Comparison of ENCODE assay signal across 29 mouse cellular contexts in genomic region chr7:139285295-139285943, GRCm38 (mm10). TPM values are rescaled to one million over a fixed set of nuclear protein-coding genes. Genes with fewer than 3 reads are reported as not detected.
A peak's percentile ranks its signal among the peaks of the same experiment; 100 is the strongest.
DNase-seq lines count a peak whose midpoint lies in the region; ATAC-seq and TF ChIP-seq lines count a peak whose summit lies in the region.
"Had no signal": no experiment of that assay in that cellular context is flagged by ENCODE, and none has a peak within 500 bp of the region (broad histone marks: within the 10 kb centered on the region; RNA-seq: fewer than 3 reads in every experiment).

No protein-coding gene starts in this region.

- 80% methylated on average over 16 of the region's 16 CpGs for WGBS in forebrain, embryonic 15.5 days

- no peaks in the 10 kb centered on the region for H3K27me3 ChIP-seq in forebrain, embryonic 15.5 days
- H3K27me3 ChIP-seq: forebrain, embryonic 13.5 days; heart, embryonic 13.5 days; hindbrain, embryonic 15.5 days; limb, embryonic 13.5 days; liver, embryonic 12.5 days; midbrain, embryonic 13.5 days; neural tube, embryonic 13.5 days had no signal

- peak overlapping the region; percentile 68; the same call in 1 of the 2 replicates for H3K27ac ChIP-seq in layer of hippocampus, adult 2 months
- no peak overlapping the region for H3K27ac ChIP-seq in forebrain, embryonic 15.5 days (replicated peaks)
- H3K27ac ChIP-seq: forebrain, embryonic 13.5 days; heart, embryonic 13.5 days; hindbrain, embryonic 10.5 days; hindbrain, embryonic 15.5 days; limb, embryonic 13.5 days; liver, embryonic 12.5 days; macrophage; midbrain, embryonic 13.5 days; neural tube, embryonic 13.5 days had no signal

- no peak for TF ChIP-seq CTCF in layer of hippocampus, adult 2 months (conservative IDR thresholded peaks at IDR 0.05)

- peak; percentile 34 to 68 for DNase-seq in layer of hippocampus, adult 2 months (ENCODE audit: low spot score in 2 of 2)
- DNase-seq in layer of hippocampus, postnatal 25 days (ENCODE audit: extremely low spot score in 1 of 2, low spot score in 1 of 2), result no peak
- peak; percentile 58 for DNase-seq in 3134 (ENCODE audit: extremely low read depth, insufficient read length, low spot score)
- peak; percentile 28 for DNase-seq in NIH3T3 (ENCODE audit: low read depth)
- no peak for DNase-seq in thymus, postnatal 4 days
- DNase-seq: adrenal gland, postnatal 36 days; B cell, adult 2 months; cerebellum, adult 11 months; cerebellum, adult 9-10 months; cerebellum, postnatal 36 days; heart, postnatal 14 days; kidney, adult 11 months; kidney, postnatal 25 days; liver, postnatal 0 days; right cerebral cortex, postnatal 14 days; thymus, adult 18-20 months; thymus, postnatal 25 days had no signal

- H3K36me3 ChIP-seq in forebrain, embryonic 15.5 days, result no peaks in the 10 kb centered on the region
- H3K36me3 ChIP-seq: heart, embryonic 13.5 days; hindbrain, embryonic 10.5 days; hindbrain, embryonic 15.5 days; limb, embryonic 13.5 days; liver, embryonic 12.5 days; midbrain, embryonic 13.5 days; neural tube, embryonic 13.5 days had no signal

- no peaks in the 10 kb centered on the region for H3K9me3 ChIP-seq in forebrain, embryonic 15.5 days
- H3K9me3 ChIP-seq: forebrain, embryonic 13.5 days; heart, embryonic 13.5 days; hindbrain, embryonic 10.5 days; hindbrain, embryonic 15.5 days; limb, embryonic 13.5 days; liver, embryonic 12.5 days; midbrain, embryonic 13.5 days; neural tube, embryonic 13.5 days had no signal

- no peak overlapping the region for H3K4me2 ChIP-seq in forebrain, embryonic 15.5 days (replicated peaks)
- H3K4me2 ChIP-seq: forebrain, embryonic 13.5 days; heart, embryonic 13.5 days; hindbrain, embryonic 15.5 days; limb, embryonic 13.5 days; liver, embryonic 12.5 days; midbrain, embryonic 13.5 days; neural tube, embryonic 13.5 days had no signal

- H3K4me3 ChIP-seq in layer of hippocampus, adult 2 months, result no peak overlapping the region
- no peak overlapping the region for H3K4me3 ChIP-seq in forebrain, embryonic 15.5 days
- H3K4me3 ChIP-seq: forebrain, embryonic 13.5 days; heart, embryonic 13.5 days; hindbrain, embryonic 10.5 days; hindbrain, embryonic 15.5 days; limb, embryonic 13.5 days; liver, embryonic 12.5 days; midbrain, embryonic 13.5 days; neural tube, embryonic 13.5 days had no signal

- ATAC-seq in granulocyte monocyte progenitor cell, adult 5-6 weeks (replicated peaks; ENCODE audit: poor library complexity, severe bottlenecking), result peak; percentile 36
- ATAC-seq in forebrain, embryonic 15.5 days (replicated peaks), result no peak
- ATAC-seq: forebrain, embryonic 13.5 days; inflammation-experienced regulatory T-cells, adult 6 months; liver, embryonic 12.5 days; liver, postnatal 0 days; midbrain, embryonic 13.5 days had no signal

- no peaks in the 10 kb centered on the region for H3K4me1 ChIP-seq in forebrain, embryonic 15.5 days
- H3K4me1 ChIP-seq: forebrain, embryonic 13.5 days; hindbrain, embryonic 15.5 days had no signal

- H3K9ac ChIP-seq in forebrain, embryonic 15.5 days (replicated peaks), result no peak overlapping the region
- H3K9ac ChIP-seq: forebrain, embryonic 13.5 days; heart, embryonic 13.5 days; hindbrain, embryonic 15.5 days; limb, embryonic 13.5 days; liver, embryonic 12.5 days; liver, postnatal 0 days; midbrain, embryonic 13.5 days; neural tube, embryonic 13.5 days had no signal

RNA-seq across cellular contexts. Expression of gene Pwwp2b, which starts 37.1 kb away (rescaled TPM):
- 10 to 100 TPM; 35.0 to 37.6 TPM for total RNA-seq in layer of hippocampus, adult 2 months (2021)
- total RNA-seq in layer of hippocampus, postnatal 25 days (2021), result 10 to 100 TPM; 28.9 to 31.4 TPM
- 5.1 and 5.7 TPM in 2 replicates for total RNA-seq in granulocyte monocyte progenitor cell, adult 5-6 weeks (2014; fragmentation: Nextera tagmentation)
- 1.6 and 4.4 TPM in 2 replicates for total RNA-seq in granulocyte monocyte progenitor cell, adult 5-6 weeks (2017)
- polyA plus RNA-seq in forebrain, embryonic 15.5 days (2015; fragmentation: Nextera tagmentation; extraction: Ambion mirVana), result 5.1 and 5.9 TPM in 2 replicates

Comparison
In these comparisons a context has a peak if more than half of its experiments do, and no peak if none do; other contexts are left out.
1. DNase-seq: peak in layer of hippocampus, adult 2 months (2 of 2), 3134 (single experiment) and NIH3T3 (single experiment); none in layer of hippocampus, postnatal 25 days (0 of 2) and thymus, postnatal 4 days (single experiment).
2. RNA of gene Pwwp2b, which starts 37.1 kb away (total RNA-seq): 35.0 to 37.6 TPM in layer of hippocampus, adult 2 months and 28.9 to 31.4 TPM in layer of hippocampus, postnatal 25 days; 1.6 to 5.7 TPM in granulocyte monocyte progenitor cell, adult 5-6 weeks; every median in the first group is over 4 times any median in the second.